In the genomic region with DNA sequence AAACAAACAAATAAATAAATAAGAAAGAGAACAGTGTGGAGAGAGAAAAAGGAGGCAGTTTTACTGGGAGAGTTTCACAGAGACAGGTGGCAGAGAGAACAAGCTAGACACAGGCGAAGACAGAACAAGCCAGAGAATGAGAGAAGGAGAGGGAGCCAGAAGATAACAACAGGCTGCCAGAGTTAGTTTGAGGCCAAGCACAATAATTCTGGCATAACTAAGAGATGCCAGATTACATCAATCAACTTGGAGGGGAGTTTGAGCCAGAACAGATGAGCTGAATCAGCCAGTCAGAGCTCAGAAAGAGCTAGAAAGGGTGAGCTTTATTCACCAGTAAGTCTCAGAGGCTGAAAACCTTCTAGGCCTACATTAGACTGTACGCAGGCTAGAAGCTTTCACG, we compare ENCODE assay signal across 17 mouse cellular contexts.
"Had no signal": no experiment of that assay in that cellular context is flagged by ENCODE, and none has a peak within 500 bp of the region (broad histone marks: within the 10 kb centered on the region; RNA-seq: fewer than 3 reads in every experiment).

No protein-coding gene starts in this region.

- H3K27ac ChIP-seq: midbrain, embryonic 10.5 days; midbrain, embryonic 12.5 days; neural tube, embryonic 13.5 days; neural tube, embryonic 15.5 days had no signal

- H3K4me2 ChIP-seq: lung, embryonic 14.5 days; midbrain, embryonic 12.5 days; neural tube, embryonic 13.5 days; neural tube, embryonic 15.5 days had no signal

- H3K27me3 ChIP-seq: midbrain, embryonic 12.5 days; neural tube, embryonic 13.5 days; neural tube, embryonic 15.5 days had no signal

- ATAC-seq: midbrain, embryonic 16.5 days had no signal

- H3K9me3 ChIP-seq: midbrain, embryonic 10.5 days; midbrain, embryonic 12.5 days; neural tube, embryonic 13.5 days; neural tube, embryonic 15.5 days had no signal

- H3K4me1 ChIP-seq: midbrain, embryonic 10.5 days; midbrain, embryonic 12.5 days; neural tube, embryonic 13.5 days; neural tube, embryonic 15.5 days had no signal

- DNase-seq: lung, embryonic 14.5 days; lung, postnatal 4 days; midbrain, embryonic 14.5 days; retina, postnatal 1 day; right cerebral cortex, adult 18-20 months; right cerebral cortex, postnatal 25 days; right cerebral cortex, postnatal 4 days; spleen, adult 18-20 months; thymus, adult 18-20 months; thymus, postnatal 14 days; thymus, postnatal 36 days had no signal

- H3K4me3 ChIP-seq: midbrain, embryonic 10.5 days; midbrain, embryonic 12.5 days; myocyte; neural tube, embryonic 13.5 days; neural tube, embryonic 15.5 days had no signal

- H3K9ac ChIP-seq: lung, embryonic 14.5 days; midbrain, embryonic 12.5 days; neural tube, embryonic 13.5 days; neural tube, embryonic 15.5 days had no signal
